8 mouse cellular contexts compared by ENCODE assay signal in genomic region chr6:84588895-84589652, GRCm38 (mm10). TPM values are rescaled to one million over a fixed set of nuclear protein-coding genes. Genes with fewer than 3 reads are reported as not detected.
DNase-seq lines count a peak whose midpoint lies in the region; ATAC-seq and TF ChIP-seq lines count a peak whose summit lies in the region.

No protein-coding gene starts in this region.

- H3K9me3 ChIP-seq in forebrain, postnatal 0 days (ENCODE audit: low read length), result no peaks in the 10 kb centered on the region
- H3K9me3 ChIP-seq in intestine, embryonic 16.5 days (ENCODE audit: control insufficient read depth, low read length), result no peaks in the 10 kb centered on the region
- no peaks in the 10 kb centered on the region for H3K9me3 ChIP-seq in liver, postnatal 0 days (ENCODE audit: low read length)

- DNase-seq in gastrocnemius, adult 2 months, result peak; percentile 66
- no peak for DNase-seq in gastrocnemius, adult 8-10 months (ENCODE audit: low spot score in 2 of 2)
- peak; percentile 64 to 69 for DNase-seq in adrenal gland, adult 18-20 months (ENCODE audit: low spot score in 2 of 2)
- peak; percentile 66 for DNase-seq in forebrain, postnatal 0 days
- peak; percentile 34 for DNase-seq in liver, postnatal 0 days
- peak; percentile 54 for DNase-seq in retina, embryonic 14.5 days (ENCODE audit: low spot score)
- no peak for DNase-seq in gastrocnemius, postnatal 4 days (ENCODE audit: low spot score in 2 of 2)

- intact Hi-C loops in gastrocnemius, adult 2 months (cut with DNase I), result no loop called here

- WGBS in forebrain, postnatal 0 days, result under 1% methylated on average over 51 of the region's 54 CpGs
- WGBS in intestine, embryonic 16.5 days, result 1% methylated on average over 54 of the region's 54 CpGs
- WGBS in liver, postnatal 0 days (ENCODE audit: insufficient replicate concordance), result 1% methylated on average over 37 of the region's 54 CpGs

- no peaks in the 10 kb centered on the region for H3K36me3 ChIP-seq in forebrain, postnatal 0 days (ENCODE audit: insufficient read depth)
- no peaks in the 10 kb centered on the region for H3K36me3 ChIP-seq in intestine, embryonic 16.5 days (ENCODE audit: control insufficient read depth, insufficient read depth, low read length)
- H3K36me3 ChIP-seq in liver, postnatal 0 days (replicated peaks; ENCODE audit: insufficient read depth, low read length), result no peaks in the 10 kb centered on the region

- peak overlapping the region; percentile 73 for H3K27ac ChIP-seq in gastrocnemius, adult 2 months
- no peak overlapping the region for H3K27ac ChIP-seq in forebrain, postnatal 0 days (ENCODE audit: low read depth, low read length)
- H3K27ac ChIP-seq in intestine, embryonic 16.5 days (ENCODE audit: low read length), result no peak overlapping the region
- H3K27ac ChIP-seq in liver, postnatal 0 days (ENCODE audit: low read depth), result no peak overlapping the region

- peak overlapping the region; percentile 90 for H3K4me2 ChIP-seq in forebrain, postnatal 0 days (ENCODE audit: low read depth)
- H3K4me2 ChIP-seq in intestine, embryonic 16.5 days (ENCODE audit: low read depth, low read length), result peak overlapping the region; percentile 93
- H3K4me2 ChIP-seq in liver, postnatal 0 days (ENCODE audit: low read depth, low read length), result peak overlapping the region; percentile 69

- no peak for TF ChIP-seq CTCF in gastrocnemius, adult 2 months (IDR thresholded peaks at IDR 0.05)
- TF ChIP-seq CTCF in forebrain, postnatal 0 days (IDR thresholded peaks at IDR 0.05; ENCODE audit: low read depth), result no peak
- TF ChIP-seq CTCF in liver, postnatal 0 days (IDR thresholded peaks at IDR 0.05; ENCODE audit: low read depth), result no peak

- H3K4me3 ChIP-seq in gastrocnemius, adult 2 months, result peak overlapping the region; percentile 78
- peak overlapping the region; percentile 44 for H3K4me3 ChIP-seq in forebrain, postnatal 0 days (ENCODE audit: low read depth, low read length)
- peak overlapping the region; percentile 55 for H3K4me3 ChIP-seq in intestine, embryonic 16.5 days (ENCODE audit: low read length)
- peak overlapping the region; percentile 43 for H3K4me3 ChIP-seq in liver, postnatal 0 days (ENCODE audit: low read depth, low read length)

- peaks cover 55% of the 10 kb centered on the region for H3K27me3 ChIP-seq in forebrain, postnatal 0 days (ENCODE audit: insufficient read depth, low read length)
- peaks cover 50% of the 10 kb centered on the region for H3K27me3 ChIP-seq in intestine, embryonic 16.5 days (replicated peaks; ENCODE audit: control insufficient read depth, insufficient read depth, low read length)
- peaks cover 62% of the 10 kb centered on the region for H3K27me3 ChIP-seq in liver, postnatal 0 days (ENCODE audit: insufficient read depth, low read length)

- peak overlapping the region; percentile 35; the same call in 1 of the 2 replicates for H3K9ac ChIP-seq in forebrain, postnatal 0 days
- H3K9ac ChIP-seq in intestine, embryonic 16.5 days (ENCODE audit: low read depth, low read length), result peak overlapping the region; percentile 53; the same call in 1 of the 2 replicates
- no peak overlapping the region for H3K9ac ChIP-seq in liver, postnatal 0 days (replicated peaks)

- no peak for TF ChIP-seq EP300 in liver, postnatal 0 days (IDR thresholded peaks at IDR 0.05; ENCODE audit: low read depth)

- H3K4me1 ChIP-seq in forebrain, postnatal 0 days (ENCODE audit: insufficient read depth), result peaks cover 18% of the 10 kb centered on the region
- peaks cover 53% of the 10 kb centered on the region for H3K4me1 ChIP-seq in intestine, embryonic 16.5 days (ENCODE audit: control insufficient read depth, insufficient read depth, low read length)
- H3K4me1 ChIP-seq in liver, postnatal 0 days (ENCODE audit: insufficient read depth), result peaks cover 29% of the 10 kb centered on the region

- no peak for ATAC-seq in forebrain, postnatal 0 days
- ATAC-seq in intestine, embryonic 16.5 days, result peak; percentile 12; the same call in 1 of the 2 replicates
- no peak for ATAC-seq in liver, postnatal 0 days

RNA-seq across cellular contexts. Expression of gene Cyp26b1, which starts 4.6 kb away (rescaled TPM):
- 10 to 100 TPM in 1 of 2 experiments, 1 to 10 TPM in 1; 7.1 to 18.9 TPM for total RNA-seq in gastrocnemius, adult 2 months (2021)
- 10 to 100 TPM in 1 of 4 experiments, 1 to 10 TPM in 3; 1.2 to 11.2 (median 6.3) TPM for total RNA-seq in gastrocnemius, adult 8-10 months (2022)
- total RNA-seq in adrenal gland, adult 18-20 months (2021), result 1 to 10 TPM; 4.4 to 4.8 TPM
- 7.5 and 10.6 TPM in 2 replicates for total RNA-seq in forebrain, postnatal 0 days (2014; rRNA removed)
- polyA plus RNA-seq in forebrain, postnatal 0 days (2015; fragmentation: Nextera tagmentation; extraction: Ambion mirVana), result 5.2 and 6.5 TPM in 2 replicates
- polyA plus RNA-seq in intestine, embryonic 16.5 days (2015; fragmentation: Nextera tagmentation; extraction: Ambion mirVana), result 1.5 and 1.8 TPM in 2 replicates
- 0.13 and 0.14 TPM in 2 replicates for polyA plus RNA-seq in liver, postnatal 0 days (2015; fragmentation: Nextera tagmentation; extraction: Ambion mirVana)
- 1 to 10 TPM; 1.8 to 3.6 TPM for total RNA-seq in gastrocnemius, postnatal 4 days (2021)

Comparison
In these comparisons a context has a peak if more than half of its experiments do, and no peak if none do; other contexts are left out.
1. DNase-seq: peak in gastrocnemius, adult 2 months (single experiment), adrenal gland, adult 18-20 months (2 of 2), forebrain, postnatal 0 days (single experiment), liver, postnatal 0 days (single experiment) and retina, embryonic 14.5 days (single experiment); none in gastrocnemius, adult 8-10 months (0 of 2) and gastrocnemius, postnatal 4 days (0 of 2).
2. Peak in every context shown above with its lines, with median percentiles within 50 percentile points of each other: H3K4me3 ChIP-seq and H3K4me2 ChIP-seq.